Mouse (Mus musculus) stomach, postnatal 0 days (tissue): ENCODE measurements at regions not wholly inside any gene's neighbourhood (a gene's known extent, or its start where the extent isn't known, plus 50 kb on each side); places are given as distances from the start of the nearest gene placed in this dataset.
A peak's percentile ranks its signal among the peaks of the same experiment; 100 is the strongest.

Experiments used
- ATAC-seq: fragments of 200-750 bp; cut with Nextera tagmentation; 2 replicates; pipeline ENCODE4 v1.8.0; 2017; ENCODE audit not compliant: low FRiP score, low TSS enrichment
- DNase-seq: peaks from one replicate; pipeline ENCODE4 v3.0.0-alpha.2; 2016; ENCODE audit warnings: low spot score
- H3K27ac ChIP-seq: fragments of 300-500 bp; sonication (generic); replicated peaks from 2 replicates; pipeline ENCODE4 v1.5.1; 2014; ENCODE audit warnings: mild to moderate bottlenecking, control low read depth
- H3K27me3 ChIP-seq: fragments of 300-500 bp; sonication (generic); 2 replicates; pipeline ENCODE4 v1.6.1; 2014; ENCODE audit warnings: low read length; ENCODE audit not compliant: control insufficient read depth, insufficient read depth
- H3K36me3 ChIP-seq: fragments of 300-500 bp; sonication (generic); 2 replicates; pipeline ENCODE4 v1.6.1; 2014; ENCODE audit warnings: low read length, mixed read lengths; ENCODE audit not compliant: control insufficient read depth, insufficient read depth
- H3K4me1 ChIP-seq: fragments of 300-500 bp; sonication (generic); replicated peaks from 2 replicates; pipeline ENCODE4 v1.6.1; 2014; ENCODE audit warnings: antibody characterized with exemption; ENCODE audit not compliant: control insufficient read depth, insufficient read depth
- H3K4me2 ChIP-seq: fragments of 300-500 bp; sonication (generic); replicated peaks from 2 replicates; pipeline ENCODE4 v1.6.1; 2014; ENCODE audit warnings: low read depth, mild to moderate bottlenecking, control low read depth, moderate library complexity
- H3K4me3 ChIP-seq: fragments of 300-500 bp; sonication (generic); 2 replicates; pipeline ENCODE4 v1.5.1; 2014; ENCODE audit warnings: low read depth, low read length, control low read depth
- H3K9ac ChIP-seq: fragments of 300-500 bp; sonication (generic); 2 replicates; pipeline ENCODE4 v1.6.1; 2014; ENCODE audit warnings: mild to moderate bottlenecking, low read length, control low read depth, mixed read lengths
- H3K9me3 ChIP-seq: fragments of 300-500 bp; sonication (generic); 2 replicates; pipeline ENCODE4 v1.6.1; 2016; ENCODE audit warnings: low read length; ENCODE audit not compliant: control insufficient read depth
- CTCF ChIP-seq: IDR thresholded peaks from 2 replicates; pipeline ENCODE4 v1.5.1; 2016; ENCODE audit warnings: antibody characterized with exemption, low read depth, mild to moderate bottlenecking, moderate library complexity
- EP300 ChIP-seq: optimal IDR thresholded peaks from 2 replicates; pipeline ENCODE3; 2016; ENCODE audit warnings: antibody characterized with exemption
- WGBS: fragments of 180-500 bp; shearing (Covaris S2); extraction: QIAGEN DNeasy Blood & Tissue Kit; methylation state at CpG from one replicate; pipeline ENCODE4 v1.1.7; 2014; 5-methylcytosine and 5-hydroxymethylcytosine counted together

GRCm38 (mm10) chr8:10924526-10925199 lies 83.6 kb downstream of the Irs2 start:
- Histone ChIP-seq H3K4me1 (peaks cover 7% of the 10 kb centered on the region), H3K4me2 (peak overlapping the region; percentile 31; the same call in 1 of the 2 replicates), H3K36me3 (no peaks in the 10 kb centered on the region), H3K9me3 (no peaks in the 10 kb centered on the region), H3K27ac (peak overlapping the region; percentile 35), H3K9ac (peak overlapping the region; percentile 23; the same call in 1 of the 2 replicates), H3K4me3 (no peak overlapping the region), H3K27me3 (no peaks in the 10 kb centered on the region)
- ATAC-seq (peak; percentile 13; the same call in 1 of the 2 replicates), DNase-seq (peak; percentile 51)
- TF ChIP-seq EP300 (no peak), CTCF (no peak)
- WGBS, result 13% methylated on average over 20 of the region's 20 CpGs

- Histone ChIP-seq H3K4me3 (no peak overlapping the region), H3K4me2 (peak overlapping the region; percentile 31; the same call in 1 of the 2 replicates), H3K9me3 (no peaks in the 10 kb centered on the region), H3K9ac (no peak overlapping the region), H3K27ac (peak overlapping the region; percentile 35), H3K36me3 (no peaks in the 10 kb centered on the region), H3K27me3 (no peaks in the 10 kb centered on the region), H3K4me1 (peaks cover 7% of the 10 kb centered on the region)
- DNase-seq, result no peak
- no peak for ATAC-seq
- 29% methylated on average over 3 of the region's 3 CpGs for WGBS
- TF ChIP-seq EP300 (no peak), CTCF (no peak)
Observed at GRCm38 (mm10) chr8:10924001-10924490, 84.2 kb downstream of the Irs2 start.

- peaks cover 7% of the 10 kb centered on the region for H3K4me1 ChIP-seq
- H3K4me2 ChIP-seq, result no peak overlapping the region
- no peak overlapping the region for H3K9ac ChIP-seq
Observed at GRCm38 (mm10) chr8:10923071-10924000, 84.9 kb downstream of the Irs2 start.

GRCm38 (mm10) chr8:10922209-10923030 lies 85.8 kb downstream of the Irs2 start:
- Histone ChIP-seq H3K36me3 (no peaks in the 10 kb centered on the region), H3K4me1 (peaks cover 5% of the 10 kb centered on the region), H3K4me3 (no peak overlapping the region), H3K9me3 (no peaks in the 10 kb centered on the region), H3K4me2 (no peak overlapping the region), H3K27me3 (no peaks in the 10 kb centered on the region), H3K27ac (0 out of 2 replicates have a peak overlapping the region, but pooled peaks have one; percentile 18), H3K9ac (no peak overlapping the region)
- WGBS, result 47% methylated on average over 11 of the region's 12 CpGs
- no peak for ATAC-seq
- DNase-seq, result no peak
- no peak for TF ChIP-seq CTCF
- TF ChIP-seq EP300, result no peak

More at GRCm38 (mm10) chr8:10923071-10924000, 84.9 kb downstream of the Irs2 start:
- TF ChIP-seq CTCF (no peak), EP300 (no peak)
- peak; percentile 32 for DNase-seq
- H3K27ac ChIP-seq, result 0 out of 2 replicates have a peak overlapping the region, but pooled peaks have one; percentile 18
- no peaks in the 10 kb centered on the region for H3K9me3 ChIP-seq
- WGBS, result 59% methylated on average over 19 of the region's 19 CpGs
- no peaks in the 10 kb centered on the region for H3K36me3 ChIP-seq
- no peaks in the 10 kb centered on the region for H3K27me3 ChIP-seq
- H3K4me3 ChIP-seq, result no peak overlapping the region
- no peak for ATAC-seq

GRCm38 (mm10) chr8:10921439-10922191 lies 86.6 kb downstream of the Irs2 start:
- DNase-seq (no peak), ATAC-seq (no peak)
- Histone ChIP-seq H3K9me3 (no peaks in the 10 kb centered on the region), H3K4me1 (peaks cover 3% of the 10 kb centered on the region; the same call in 1 of the 2 replicates), H3K36me3 (no peaks in the 10 kb centered on the region), H3K27me3 (no peaks in the 10 kb centered on the region), H3K9ac (no peak overlapping the region), H3K4me2 (no peak overlapping the region), H3K4me3 (no peak overlapping the region), H3K27ac (0 out of 2 replicates have a peak overlapping the region, but pooled peaks have one; percentile 18)
- WGBS, result 58% methylated on average over 11 of the region's 11 CpGs
- TF ChIP-seq CTCF (no peak), EP300 (no peak)
